Mouse (Mus musculus): ENCODE results near the gene Hbb-bt.
A peak's percentile ranks its signal among the peaks of the same experiment; 100 is the strongest.
"Not testable (repeated sequence)": the region's sequence is repeated elsewhere in the genome, so short reads cannot be mapped to it uniquely, and the experiment has no call there.

The Hbb-bt gene

DNA sequence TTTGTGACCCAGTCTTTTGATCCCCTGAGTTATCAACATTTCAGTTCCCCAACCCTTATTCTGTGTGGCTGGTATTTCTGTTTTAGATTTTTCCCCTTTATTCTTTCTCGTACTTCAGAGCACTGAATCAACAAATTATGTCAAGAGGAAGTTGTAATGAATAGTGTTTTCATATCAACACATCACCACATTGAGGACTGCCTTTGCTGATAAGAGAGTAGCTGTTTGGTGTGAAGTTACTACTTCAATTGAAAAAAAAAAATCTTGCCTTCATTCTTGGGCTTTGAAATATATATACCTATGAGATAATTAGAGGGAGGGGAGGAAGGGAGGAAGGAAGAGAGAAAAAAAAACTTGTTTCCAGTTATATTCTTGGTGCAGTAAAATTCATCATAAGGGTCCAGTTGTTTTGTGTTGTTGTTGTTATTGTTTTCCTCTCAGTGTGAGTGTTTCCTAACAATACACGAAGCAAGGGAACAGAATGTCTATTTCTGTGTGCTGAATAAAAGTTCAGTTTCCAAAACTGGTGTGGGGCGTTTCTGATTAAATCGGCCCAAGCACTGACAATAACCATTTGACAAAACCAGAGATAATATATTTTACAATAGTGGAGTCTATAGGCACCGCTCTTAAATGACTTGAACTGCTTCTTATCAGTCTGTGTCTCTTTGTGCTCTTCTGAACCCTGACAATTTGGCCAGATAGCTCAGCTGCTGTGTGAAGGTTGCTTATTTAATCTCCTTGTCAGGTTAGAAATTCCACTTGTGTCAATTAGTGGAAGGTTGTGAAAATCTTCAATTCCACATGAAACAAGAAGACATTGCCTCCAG, 4.6 kb downstream of the Hbb-bt start:
- DNase-seq (ENCODE audit: low spot score in 2 of 2) = no peak

- DNase-seq (ENCODE audit: low spot score in 2 of 2) = not testable (repeated sequence)
Measured at GRCm38 (mm10) chr7:103808120-103808519, 5.7 kb downstream of the Hbb-bt start.

DNA sequence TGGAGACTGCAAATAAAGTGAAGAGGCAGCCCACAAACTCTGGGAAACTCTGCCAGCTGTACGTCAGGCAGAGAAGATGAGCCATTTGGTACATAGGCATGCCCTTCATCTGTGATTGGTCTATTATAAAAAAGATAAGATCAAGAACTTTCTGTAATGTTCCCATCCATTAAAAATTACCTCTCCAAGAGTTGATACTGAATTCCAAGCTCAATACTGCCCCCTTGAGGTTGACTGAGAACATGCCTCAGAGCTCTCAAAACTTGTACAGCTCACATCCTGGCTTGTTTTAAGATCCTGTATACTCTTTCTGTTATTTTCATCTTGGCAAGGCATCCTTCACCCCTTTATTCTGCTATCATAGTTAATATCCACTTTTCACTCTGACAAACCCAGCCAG, 6.9 kb downstream of the Hbb-bt start:
- peak in 1 of 2 experiments; percentile 31 for DNase-seq (ENCODE audit: low spot score in 2 of 2)

- DNase-seq (ENCODE audit: low spot score in 2 of 2) = no peak
Measured at GRCm38 (mm10) chr7:103792669-103793388, 21.0 kb downstream of the Hbb-bt start.

GRCm38 (mm10) chr7:103791721-103792120, 22.1 kb downstream of the Hbb-bt start, which contains the start of gene Olfr67:
Gene Olfr67, minus strand, starts transcription at chr7:103791821.
- no peak for DNase-seq (ENCODE audit: low spot score in 2 of 2)

- no peak for DNase-seq (ENCODE audit: low spot score in 2 of 2)
Measured at GRCm38 (mm10) chr7:103779598-103779997, 34.2 kb downstream of the Hbb-bt start, which contains the start of gene Olfr68. Gene Olfr68, minus strand, starts transcription at chr7:103779698.

DNA sequence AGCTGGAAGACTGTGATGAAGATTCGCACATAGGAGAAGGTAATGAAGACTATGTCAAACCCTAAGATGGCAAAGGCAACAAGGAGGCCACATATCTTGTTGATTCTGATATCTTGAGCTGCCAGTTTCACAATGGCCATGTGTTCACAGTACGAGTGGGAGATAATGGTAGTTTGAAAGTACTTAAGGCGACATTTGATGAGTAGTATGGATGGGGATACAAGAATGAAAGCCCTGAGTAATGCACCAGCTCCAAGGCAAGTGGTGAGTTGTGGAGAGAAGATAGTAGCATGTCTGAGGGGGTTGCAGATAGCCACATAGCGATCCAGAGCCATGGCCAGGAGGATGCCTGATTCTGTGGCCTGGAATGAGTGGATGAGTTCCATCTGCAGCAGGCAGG, 36.1 kb downstream of the Hbb-bt start:
- DNase-seq (ENCODE audit: low spot score in 2 of 2) = not testable (repeated sequence)

GRCm38 (mm10) chr7:103771494-103771893, 42.3 kb downstream of the Hbb-bt start, which contains the start of gene Olfr69:
Gene Olfr69, minus strand, starts transcription at chr7:103771594.
- DNase-seq (ENCODE audit: low spot score in 2 of 2) = no peak

- not testable (repeated sequence) for DNase-seq (ENCODE audit: low spot score in 2 of 2)
Measured at GRCm38 (mm10) chr7:103767687-103768086, 46.1 kb downstream of the Hbb-bt start.

Measured in thymus, postnatal 10 days (tissue).